Mouse (Mus musculus) fibroblast of lung, adult 2 months (primary cell): ENCODE measurements at regions not wholly inside any gene's neighbourhood (a gene's known extent, or its start where the extent isn't known, plus 50 kb on each side); places are given as distances from the start of the nearest gene placed in this dataset.

Experiments
- DNase-seq: peaks from one replicate; pipeline ENCODE4 v3.0.0-alpha.2; 2011; ENCODE audit warnings: low read depth

- DNase-seq = no peak
Measured at GRCm38 (mm10) chr3:148659024-148659423, 331.3 kb downstream of the Adgrl2 start.

GRCm38 (mm10) chr3:148658368-148658767 lies 332.0 kb downstream of the Adgrl2 start:
- DNase-seq = no peak

GRCm38 (mm10) chr3:148656187-148656586 lies 334.2 kb downstream of the Adgrl2 start:
- no peak for DNase-seq

- no peak for DNase-seq
Measured at GRCm38 (mm10) chr3:148650241-148650640, 340.1 kb downstream of the Adgrl2 start.

GRCm38 (mm10) chr3:148644924-148645323 lies 345.4 kb downstream of the Adgrl2 start:
- DNase-seq = peak; percentile 70

GRCm38 (mm10) chr3:148641581-148641980 lies 348.8 kb downstream of the Adgrl2 start:
- DNase-seq = no peak

- peak; percentile 84 for DNase-seq
Measured at GRCm38 (mm10) chr3:148640680-148641101, 349.7 kb downstream of the Adgrl2 start.

- DNase-seq = no peak
Measured at GRCm38 (mm10) chr3:148635101-148635500, 355.3 kb downstream of the Adgrl2 start.

GRCm38 (mm10) chr3:148634352-148634751 lies 356.0 kb downstream of the Adgrl2 start:
- DNase-seq = no peak

- DNase-seq = no peak
Measured at GRCm38 (mm10) chr3:148633291-148633690, 357.1 kb downstream of the Adgrl2 start.

GRCm38 (mm10) chr3:148632449-148632848 lies 357.9 kb downstream of the Adgrl2 start:
- no peak for DNase-seq

- no peak for DNase-seq
Measured at GRCm38 (mm10) chr3:148631415-148632192, 358.8 kb downstream of the Adgrl2 start.

- no peak for DNase-seq
Measured at GRCm38 (mm10) chr3:148630865-148631264, 359.5 kb downstream of the Adgrl2 start.

- DNase-seq = no peak
Measured at GRCm38 (mm10) chr3:148614971-148615671, 375.2 kb downstream of the Adgrl2 start.

GRCm38 (mm10) chr3:148613443-148613842 lies 376.9 kb downstream of the Adgrl2 start:
- DNase-seq = no peak

GRCm38 (mm10) chr3:148603276-148603675 lies 387.1 kb downstream of the Adgrl2 start:
- DNase-seq = no peak

- DNase-seq = no peak
Measured at GRCm38 (mm10) chr3:148602730-148603255, 387.6 kb downstream of the Adgrl2 start.

- peak; percentile 54 for DNase-seq
Measured at GRCm38 (mm10) chr3:148595561-148595960, 394.8 kb downstream of the Adgrl2 start.

GRCm38 (mm10) chr3:148589556-148589955 lies 400.8 kb downstream of the Adgrl2 start:
- DNase-seq = no peak

- no peak for DNase-seq
Measured at GRCm38 (mm10) chr3:148575735-148576134, 414.6 kb downstream of the Adgrl2 start.

- DNase-seq = no peak
Measured at GRCm38 (mm10) chr3:148572493-148572892, 417.9 kb downstream of the Adgrl2 start.

- DNase-seq = no peak
Measured at GRCm38 (mm10) chr3:148564716-148565115, 425.6 kb downstream of the Adgrl2 start.

GRCm38 (mm10) chr3:148561211-148561610 lies 429.1 kb downstream of the Adgrl2 start:
- DNase-seq = no peak
